Mouse (Mus musculus): Measurements from ENCODE around the gene Slc41a2.

DNA sequence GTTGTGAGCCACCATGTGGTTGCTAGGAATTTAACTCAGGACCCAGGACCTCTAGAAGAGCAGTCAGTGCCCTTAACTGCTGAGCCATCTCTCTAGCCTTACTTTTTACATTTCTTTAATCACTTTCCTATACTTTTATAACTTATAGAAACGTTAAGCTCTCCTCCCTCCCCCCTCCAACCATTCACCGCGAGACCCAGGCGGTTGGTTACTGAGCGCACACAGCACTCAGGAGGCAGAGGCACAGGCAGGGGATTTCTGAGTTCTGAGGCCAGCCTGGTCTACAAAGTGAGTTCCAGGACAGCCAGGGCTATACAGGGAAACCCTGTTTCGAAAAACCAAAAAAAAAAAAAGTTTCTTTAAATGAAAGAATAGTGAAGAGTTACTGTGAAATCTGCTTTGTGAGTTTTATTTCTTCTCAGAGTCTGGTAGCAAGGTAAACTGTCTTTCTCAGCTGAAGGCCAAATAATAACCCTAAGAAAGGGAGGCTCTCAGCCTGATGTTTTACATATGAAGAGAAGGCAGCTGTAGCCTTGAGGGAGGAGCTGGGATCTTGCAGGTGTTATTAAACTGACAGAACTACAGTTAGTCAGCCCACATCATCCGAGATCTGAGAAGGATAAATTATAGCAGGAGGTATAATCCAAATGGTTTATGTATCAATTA is 8.1 kb upstream of the Slc41a2 start:
- TF ChIP-seq EP300 (IDR thresholded peaks at IDR 0.05; ENCODE audit: low read depth) (no peak), CTCF (IDR thresholded peaks at IDR 0.05; ENCODE audit: low read depth) (no peak)

Data from liver, postnatal 0 days (tissue).